Mouse (Mus musculus) frontal cortex, adult 2 months (tissue): Measurements from ENCODE around the gene Tardbp. TPM values are rescaled to one million over a fixed set of nuclear protein-coding genes. Genes with fewer than 3 reads are reported as not detected.

Experiments used
- DNase-seq, 2 experiments: peaks; one replicate each; pipeline ENCODE4 v3.0.0; 2022; ENCODE audit warnings: low spot score in 1 of 2; ENCODE audit errors: extremely low spot score in 1 of 2
- polyA plus RNA-seq: library from polyadenylated mRNA; depleted of rRNA; stranded (reverse); fragments of >200 nt; gene quantifications from 2 replicates; pipeline ENCODE4 v1.2.3, GENCODE M21; 2012; rRNA removed

Gene Tardbp
- polyA plus RNA-seq, result 286 and 304 TPM in 2 replicates

GRCm38 (mm10) chr4:148626623-148627185, at the start of gene Tardbp:
Gene Tardbp, minus strand, starts transcription at chr4:148627019.
- DNase-seq, result peak; percentile 86 to 96

GRCm38 (mm10) chr4:148676188-148676960, 49.6 kb upstream of the Tardbp start:
- no peak for DNase-seq

GRCm38 (mm10) chr4:148675043-148675442, 48.2 kb upstream of the Tardbp start:
- DNase-seq, result no peak

- DNase-seq, result peak in 1 of 2 experiments; percentile 62
These were observed 44.6 kb upstream of the Tardbp start for GRCm38 (mm10) chr4:148671230-148671947.

- no peak for DNase-seq
These were observed 40.4 kb upstream of the Tardbp start for GRCm38 (mm10) chr4:148667006-148667755.

- no peak for DNase-seq
These were observed 37.2 kb upstream of the Tardbp start for GRCm38 (mm10) chr4:148664021-148664420.

GRCm38 (mm10) chr4:148663326-148663725, 36.5 kb upstream of the Tardbp start:
- no peak for DNase-seq

GRCm38 (mm10) chr4:148662168-148662965, 35.5 kb upstream of the Tardbp start:
- peak; percentile 28 to 80 for DNase-seq

GRCm38 (mm10) chr4:148660174-148660573, 33.4 kb upstream of the Tardbp start:
- DNase-seq, result no peak

GRCm38 (mm10) chr4:148657776-148658175, 31.0 kb upstream of the Tardbp start:
- DNase-seq, result no peak

GRCm38 (mm10) chr4:148656691-148657258, 30.0 kb upstream of the Tardbp start:
- no peak for DNase-seq

GRCm38 (mm10) chr4:148654701-148655398, 28.0 kb upstream of the Tardbp start:
- peak in 1 of 2 experiments; percentile 15 for DNase-seq

GRCm38 (mm10) chr4:148651045-148651444, 24.2 kb upstream of the Tardbp start:
- DNase-seq, result no peak

GRCm38 (mm10) chr4:148649309-148649708, 22.5 kb upstream of the Tardbp start:
- DNase-seq, result no peak

- peak in 1 of 2 experiments; percentile 54 for DNase-seq
These were observed 19.8 kb upstream of the Tardbp start for GRCm38 (mm10) chr4:148646616-148647015.

- DNase-seq, result no peak
These were observed 18.1 kb upstream of the Tardbp start for GRCm38 (mm10) chr4:148644926-148645325.

GRCm38 (mm10) chr4:148644157-148644511, 17.3 kb upstream of the Tardbp start:
- peak in 1 of 2 experiments; percentile 74 for DNase-seq

GRCm38 (mm10) chr4:148643291-148644156, 16.7 kb upstream of the Tardbp start, which contains the start of gene Gm572:
Gene Gm572, plus strand, starts transcription at chr4:148643317.
- no peak for DNase-seq
